Mouse (Mus musculus) limb, embryonic 14.5 days (tissue): ENCODE results near the gene Gm7030. TPM values are rescaled to one million over a fixed set of nuclear protein-coding genes. Genes with fewer than 3 reads are reported as not detected.
"Not testable (repeated sequence)": the region's sequence is repeated elsewhere in the genome, so short reads cannot be mapped to it uniquely, and the experiment has no call there.

Experiments used
- ATAC-seq: fragments of 200-750 bp; cut with Nextera tagmentation; 2 replicates; pipeline ENCODE4 v1.8.0; 2017; ENCODE audit warnings: low read depth, moderate number of reproducible peaks, moderate TSS enrichment; ENCODE audit not compliant: low FRiP score
- DNase-seq: peaks from one replicate; pipeline ENCODE4 v3.0.0-alpha.2; 2015; ENCODE audit warnings: low spot score
- H3K27ac ChIP-seq: fragments of 300-500 bp; sonication (generic); replicated peaks from 2 replicates; pipeline ENCODE4 v1.5.1; 2014; ENCODE audit warnings: low read depth, mild to moderate bottlenecking, low read length, moderate library complexity, mixed read lengths
- H3K27me3 ChIP-seq: fragments of 300-500 bp; sonication (generic); 2 replicates; pipeline ENCODE4 v1.6.1; 2014; ENCODE audit warnings: low read length, mixed read lengths; ENCODE audit not compliant: control insufficient read depth, insufficient read depth
- H3K36me3 ChIP-seq: fragments of 300-500 bp; sonication (generic); 2 replicates; pipeline ENCODE4 v1.6.1; 2014; ENCODE audit warnings: mild to moderate bottlenecking, low read length, moderate library complexity, mixed read lengths; ENCODE audit not compliant: control insufficient read depth, insufficient read depth
- H3K4me1 ChIP-seq: fragments of 300-500 bp; sonication (generic); 2 replicates; pipeline ENCODE4 v1.6.1; 2014; ENCODE audit warnings: antibody characterized with exemption, low read length, mixed read lengths; ENCODE audit not compliant: control insufficient read depth, insufficient read depth
- H3K4me2 ChIP-seq: fragments of 300-500 bp; sonication (generic); replicated peaks from 2 replicates; pipeline ENCODE4 v1.6.1; 2014; ENCODE audit warnings: low read depth, mild to moderate bottlenecking, low read length, moderate library complexity; ENCODE audit not compliant: severe bottlenecking
- H3K4me3 ChIP-seq: fragments of 300-500 bp; sonication (generic); replicated peaks from 2 replicates; pipeline ENCODE4 v1.5.1; 2014; ENCODE audit warnings: low read length
- H3K9ac ChIP-seq: fragments of 300-500 bp; sonication (generic); 2 replicates; pipeline ENCODE4 v1.6.1; 2014; ENCODE audit warnings: mild to moderate bottlenecking, low read depth, low read length, moderate library complexity; ENCODE audit not compliant: severe bottlenecking
- H3K9me3 ChIP-seq: fragments of 300-500 bp; sonication (generic); 2 replicates; pipeline ENCODE4 v1.6.1; 2016; ENCODE audit warnings: low read length; ENCODE audit not compliant: control insufficient read depth
- POLR2A ChIP-seq: fragments of 200-500 bp; IDR thresholded peaks from 2 replicates; pipeline ENCODE4 v1.8.0; 2012; ENCODE audit warnings: inconsistent platforms, mild to moderate bottlenecking, moderate library complexity, borderline replicate concordance; ENCODE audit not compliant: insufficient read depth, insufficient read length; ENCODE audit errors: extremely low read depth
- WGBS: fragments of 180-500 bp; shearing (Covaris S2); extraction: QIAGEN DNeasy Blood & Tissue Kit; methylation state at CpG from one replicate; pipeline ENCODE4 v1.1.7; 2014; 5-methylcytosine and 5-hydroxymethylcytosine counted together
- polyA plus RNA-seq, 2 experiments: library from polyadenylated mRNA; depleted of rRNA in 1 of 2; stranded (reverse) in 1 of 2; unstranded in 1 of 2; fragments of >200 nt; fragmentation: Nextera tagmentation in 1 of 2; extraction: Ambion mirVana in 1 of 2; gene quantifications; 2 replicates each; pipeline versions ENCODE4 v1.2.1 to v1.2.3; 2012 to 2014

Gm7030 gene
- polyA plus RNA-seq, 2 experiments, result not detected

DNA sequence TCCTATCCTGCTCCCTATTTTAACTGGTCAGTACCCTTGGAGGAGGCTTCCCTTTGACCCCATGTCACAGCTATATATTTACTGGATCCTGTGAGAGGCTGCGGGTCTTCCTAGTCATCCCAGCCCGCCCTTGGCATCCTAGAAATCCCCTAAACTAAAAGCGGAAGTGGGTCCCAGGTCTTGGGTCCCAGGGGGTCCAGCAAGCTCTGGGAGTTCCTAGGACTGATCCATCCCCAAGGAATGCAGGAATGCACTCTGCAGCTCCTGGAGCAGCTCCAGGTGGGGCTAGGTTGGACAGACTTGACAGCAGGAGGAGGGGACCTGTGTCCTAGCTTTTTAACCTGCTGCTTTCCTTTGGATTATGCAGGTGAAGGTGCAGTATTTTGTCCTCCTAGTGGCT, 35.3 kb downstream of the Gm7030 start:
- DNase-seq (no peak), ATAC-seq (no peak)
- WGBS, result 22% methylated on average over 3 of the region's 3 CpGs
- Histone ChIP-seq H3K27me3 (no peaks in the 10 kb centered on the region), H3K9me3 (no peaks in the 10 kb centered on the region), H3K9ac (no peak overlapping the region), H3K27ac (no peak overlapping the region), H3K36me3 (no peaks in the 10 kb centered on the region), H3K4me1 (no peaks in the 10 kb centered on the region), H3K4me3 (no peak overlapping the region), H3K4me2 (no peak overlapping the region)
- TF ChIP-seq POLR2A, result no peak

DNA sequence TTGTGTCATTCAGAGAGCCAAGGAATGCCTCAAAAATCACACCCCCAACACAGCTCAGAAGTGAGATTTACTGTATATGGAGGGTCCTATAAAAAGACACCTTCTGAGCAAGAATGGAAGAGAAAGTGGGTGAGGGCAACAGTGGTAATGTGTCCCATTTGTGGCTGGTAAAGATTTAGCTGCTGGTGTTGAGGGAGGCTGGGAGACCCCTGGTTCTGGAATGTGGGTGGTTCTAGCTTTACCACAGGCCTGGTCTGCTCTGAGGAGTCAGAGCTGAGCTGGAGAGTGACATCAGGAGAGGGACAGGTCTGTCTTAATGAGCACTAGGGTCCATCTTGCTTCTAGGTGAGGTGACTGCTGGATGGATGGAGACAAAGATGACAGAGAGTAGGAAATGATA, 36.7 kb downstream of the Gm7030 start:
- not testable (repeated sequence) for H3K4me3 ChIP-seq, ATAC-seq, H3K9me3 ChIP-seq

DNA sequence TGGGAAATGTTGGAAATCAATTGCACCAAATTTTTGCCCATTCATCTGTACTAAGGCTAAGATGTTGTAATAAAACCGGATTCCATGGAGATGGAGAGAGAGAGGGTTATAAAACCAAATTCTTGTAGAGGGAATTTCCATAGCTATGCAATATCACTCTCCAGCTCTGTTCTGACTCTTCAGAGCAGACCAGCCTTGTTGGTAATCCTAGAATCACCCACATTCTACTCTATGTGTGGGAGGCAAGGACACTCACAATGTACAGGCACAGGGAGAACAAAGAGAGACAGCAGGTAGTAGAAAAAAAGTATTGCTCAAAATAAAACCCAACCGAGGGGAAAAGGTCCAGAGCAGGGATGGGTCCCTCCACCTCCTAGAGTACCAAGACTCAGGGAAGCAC, 37.3 kb downstream of the Gm7030 start:
- H3K4me1 ChIP-seq, H3K36me3 ChIP-seq, H3K4me2 ChIP-seq, H3K27me3 ChIP-seq, ATAC-seq, H3K4me3 ChIP-seq, H3K9ac ChIP-seq, H3K9me3 ChIP-seq, DNase-seq, H3K27ac ChIP-seq: not testable (repeated sequence)
- WGBS, result no CpG with 5 or more reads among the region's 2 CpGs

More for the DNA sequence above, 36.7 kb downstream of the Gm7030 start:
- H3K4me2 ChIP-seq, H3K9ac ChIP-seq, H3K27me3 ChIP-seq, H3K36me3 ChIP-seq, H3K27ac ChIP-seq, H3K4me1 ChIP-seq, DNase-seq: not testable (repeated sequence)

DNA sequence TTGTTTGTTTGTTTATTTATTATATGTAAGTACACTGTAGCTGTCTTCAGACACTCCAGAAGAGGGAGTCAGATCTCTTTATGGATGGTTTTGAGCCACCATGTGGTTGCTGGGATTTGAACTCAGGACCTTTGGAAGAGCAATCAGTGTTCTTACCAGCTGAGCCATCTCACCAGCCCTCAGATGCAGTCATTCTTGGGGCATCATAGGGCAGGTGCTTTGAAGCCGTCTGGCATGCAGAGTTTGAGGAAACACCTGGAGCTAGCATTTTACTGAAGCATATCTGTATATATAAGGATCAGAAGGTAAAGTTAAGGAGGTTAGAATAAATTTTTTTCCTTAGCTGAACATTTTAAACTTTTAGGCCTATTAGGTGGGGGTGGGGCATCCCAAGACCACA, 43.2 kb downstream of the Gm7030 start:
- DNase-seq, H3K4me3 ChIP-seq, H3K4me1 ChIP-seq, H3K9me3 ChIP-seq, H3K4me2 ChIP-seq, H3K9ac ChIP-seq, ATAC-seq, H3K27ac ChIP-seq, H3K36me3 ChIP-seq: not testable (repeated sequence)
- H3K27me3 ChIP-seq, result peaks cover 18% of the 10 kb centered on the region
- 62% methylated on average over 1 of the region's 1 CpGs for WGBS

DNA sequence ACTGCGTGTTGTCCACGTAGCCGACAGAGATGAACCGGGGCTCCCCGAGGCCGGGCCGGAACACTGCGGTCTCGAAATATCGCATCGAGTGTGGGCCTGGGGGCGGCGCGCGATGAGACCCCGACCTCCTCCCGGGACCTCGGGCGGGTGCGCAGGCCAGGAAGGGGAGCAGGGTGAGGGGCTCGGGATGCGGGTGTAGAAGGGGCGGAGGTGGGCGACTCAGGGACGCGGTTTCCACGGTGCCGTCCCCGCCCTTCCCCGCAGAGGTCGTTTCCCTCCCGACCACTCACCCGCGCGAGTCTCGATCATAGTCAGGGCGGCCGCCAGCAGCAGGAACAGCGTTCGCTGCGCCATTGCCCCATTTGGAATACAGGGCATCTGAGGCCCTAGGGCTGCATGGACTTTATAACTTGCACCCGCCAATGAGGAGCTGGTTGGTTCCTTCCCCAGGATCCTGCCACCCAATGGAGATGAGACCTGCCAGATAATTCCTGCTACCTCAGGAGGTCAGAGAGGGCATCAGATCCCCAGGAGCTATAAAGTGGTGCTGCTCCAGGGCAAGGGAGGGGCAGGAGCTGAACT, 45.3 kb downstream of the Gm7030 start:
- no peaks in the 10 kb centered on the region for H3K36me3 ChIP-seq
- H3K4me2 ChIP-seq, result peak overlapping the region; percentile 90
- no peak overlapping the region for H3K27ac ChIP-seq
- DNase-seq (no peak), ATAC-seq (no peak)
- peak overlapping the region; percentile 45 for H3K4me3 ChIP-seq
- H3K9ac ChIP-seq, result peak overlapping the region; percentile 46; the same call in 1 of the 2 replicates
- TF ChIP-seq POLR2A, result no peak
- no peaks in the 10 kb centered on the region for H3K9me3 ChIP-seq
- under 1% methylated on average over 24 of the region's 42 CpGs for WGBS
- H3K27me3 ChIP-seq, result peaks cover 18% of the 10 kb centered on the region
- no peaks in the 10 kb centered on the region; the same call in 1 of the 2 replicates for H3K4me1 ChIP-seq
